Mouse (Mus musculus): Measurements from ENCODE around the gene Gria2.

Gria2 gene

GRCm38 (mm10) chr3:80802596-80803081 lies at the start of gene Gria2:
Gene Gria2 (minus strand): TSS chr3:80802835.
- peak; percentile 92 for DNase-seq

DNA sequence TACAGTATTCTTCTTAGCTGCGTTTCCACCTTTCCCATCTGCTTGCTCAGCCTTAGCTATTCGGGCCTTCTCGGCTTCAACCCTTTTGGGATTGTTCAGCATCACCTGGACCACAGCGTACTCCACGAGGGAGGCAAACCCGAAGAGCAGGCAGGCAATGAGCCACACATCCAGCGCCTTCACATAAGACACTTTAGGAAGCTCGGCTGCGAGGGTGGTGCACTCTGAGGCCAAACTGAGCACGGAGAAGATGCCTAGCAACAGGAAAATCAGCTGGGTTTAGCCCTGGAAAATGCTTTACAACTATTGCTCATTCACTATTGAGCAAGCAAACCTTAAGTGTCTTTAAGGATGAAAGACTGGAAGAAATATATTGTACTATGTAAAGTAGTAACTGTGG lies 48.3 kb upstream of the Gria2 start:
- DNase-seq = no peak

DNA sequence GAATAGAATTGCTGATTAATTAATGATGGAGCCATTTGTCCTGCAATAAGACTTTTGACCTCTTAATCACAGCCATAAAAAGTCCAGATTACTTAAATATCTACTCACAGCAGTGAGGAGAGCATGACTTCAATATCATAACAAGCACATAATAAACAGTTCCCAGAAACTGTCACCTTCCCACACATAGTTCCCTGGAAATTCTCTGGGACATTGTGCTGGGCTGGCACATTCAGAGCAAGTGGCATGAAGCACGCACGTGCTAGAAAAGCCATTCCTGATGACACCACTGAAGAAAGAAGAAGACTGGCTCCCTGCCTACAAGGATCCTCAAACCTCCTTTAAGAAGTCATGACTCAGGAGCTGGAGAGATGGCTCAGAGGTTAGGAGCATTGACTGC lies 43.0 kb upstream of the Gria2 start:
- DNase-seq = no peak

DNA sequence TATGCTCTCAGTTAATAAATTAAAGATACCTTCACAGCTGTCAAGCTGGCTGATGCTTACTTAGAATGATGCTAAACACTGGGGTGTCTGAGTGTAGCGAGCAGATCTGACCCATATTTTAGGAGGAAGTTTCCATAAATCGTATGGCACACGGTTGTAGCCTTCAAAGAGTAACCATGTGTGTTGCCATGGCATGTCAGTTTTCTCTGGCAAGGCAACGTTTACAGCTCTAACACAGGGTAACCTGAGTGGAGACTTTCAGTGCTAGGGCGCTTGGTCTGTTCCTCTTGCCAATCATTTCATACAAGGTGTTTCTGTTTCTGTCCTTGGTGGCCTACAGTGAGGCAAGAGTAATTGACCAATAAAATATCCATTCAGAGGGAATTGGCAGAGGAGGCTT lies 37.2 kb upstream of the Gria2 start:
- no peak for DNase-seq

GRCm38 (mm10) chr3:80837583-80837982 lies 34.9 kb upstream of the Gria2 start:
- DNase-seq = no peak

DNA sequence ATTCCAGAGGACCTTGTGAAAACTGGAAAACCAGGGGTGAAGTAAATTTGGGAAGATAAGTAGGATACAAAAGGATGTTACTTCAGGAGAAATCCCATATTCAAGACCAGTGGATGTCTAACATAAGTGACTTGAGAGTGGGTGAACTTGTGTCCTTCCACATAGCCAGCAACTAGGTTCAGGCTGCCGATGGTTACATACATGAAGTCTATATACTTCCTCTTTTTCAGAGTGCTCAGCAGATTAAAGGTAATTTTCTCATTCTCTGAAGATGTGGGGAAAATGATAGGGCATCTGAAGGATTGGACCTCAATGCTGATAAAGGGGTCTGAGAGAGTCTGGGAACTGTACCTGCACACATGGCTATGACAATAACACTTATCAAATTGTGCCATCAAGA lies 21.3 kb upstream of the Gria2 start:
- DNase-seq = no peak

DNA sequence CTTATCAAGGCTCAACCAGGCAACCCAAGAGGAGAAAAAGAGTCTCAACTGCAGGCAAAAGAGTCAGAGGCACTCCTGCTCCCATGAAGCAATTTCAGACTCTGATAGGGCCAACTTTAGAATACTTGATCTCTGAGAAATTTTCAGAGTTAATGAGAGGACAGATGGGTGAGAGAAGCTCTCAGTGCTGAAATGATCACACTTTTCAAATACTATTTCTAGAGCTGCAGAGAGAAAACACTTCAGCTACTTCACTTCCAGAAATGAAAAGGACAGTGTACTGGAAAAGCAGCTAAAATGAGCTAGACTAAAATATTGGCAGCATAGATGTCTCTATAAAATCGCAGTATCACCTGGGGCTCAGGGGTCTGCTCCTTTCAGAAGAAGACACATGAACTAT lies 16.0 kb upstream of the Gria2 start:
- DNase-seq = no peak

GRCm38 (mm10) chr3:80813734-80814133 lies 11.1 kb upstream of the Gria2 start:
- no peak for DNase-seq

DNA sequence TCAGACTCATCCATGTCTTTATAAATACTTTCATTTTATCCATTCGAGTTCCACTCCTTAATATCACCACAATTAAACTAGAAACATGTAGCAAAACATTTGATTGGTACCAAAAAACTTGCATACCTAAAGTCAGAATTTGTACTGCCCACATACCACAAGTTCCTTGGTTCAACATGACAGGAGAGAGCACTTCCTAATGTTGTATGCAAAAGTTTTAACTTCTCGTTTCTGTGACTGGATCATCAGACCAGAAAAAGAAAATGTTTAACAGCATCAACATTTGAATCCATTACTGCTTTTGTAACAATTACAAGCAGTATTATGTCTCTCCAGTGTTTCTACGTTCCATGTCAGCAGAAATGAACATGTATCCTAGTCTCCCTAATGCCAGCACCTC lies 9.6 kb upstream of the Gria2 start:
- no peak for DNase-seq

- DNase-seq = no peak
Observed at GRCm38 (mm10) chr3:80805327-80805726, 2.7 kb upstream of the Gria2 start.

DNA sequence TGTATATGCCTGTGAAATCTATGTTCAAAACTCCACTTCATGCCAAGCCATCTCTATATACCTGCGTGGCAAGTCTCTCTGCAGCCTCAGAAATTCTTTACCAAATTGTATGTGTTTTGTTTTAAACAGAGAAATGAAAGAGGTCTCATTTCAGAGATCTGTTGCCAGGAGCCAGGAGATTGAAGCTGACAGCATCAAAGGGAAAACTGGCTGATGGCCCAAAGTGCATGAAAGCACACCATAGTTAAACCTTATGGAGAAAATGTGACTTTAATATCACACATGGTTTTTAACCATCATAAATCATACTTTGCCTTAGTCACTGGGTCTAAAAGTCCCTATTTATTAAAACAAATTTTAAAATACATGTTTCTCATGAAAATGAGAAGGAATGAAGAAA lies 1.2 kb upstream of the Gria2 start:
- DNase-seq = peak; percentile 18

DNA sequence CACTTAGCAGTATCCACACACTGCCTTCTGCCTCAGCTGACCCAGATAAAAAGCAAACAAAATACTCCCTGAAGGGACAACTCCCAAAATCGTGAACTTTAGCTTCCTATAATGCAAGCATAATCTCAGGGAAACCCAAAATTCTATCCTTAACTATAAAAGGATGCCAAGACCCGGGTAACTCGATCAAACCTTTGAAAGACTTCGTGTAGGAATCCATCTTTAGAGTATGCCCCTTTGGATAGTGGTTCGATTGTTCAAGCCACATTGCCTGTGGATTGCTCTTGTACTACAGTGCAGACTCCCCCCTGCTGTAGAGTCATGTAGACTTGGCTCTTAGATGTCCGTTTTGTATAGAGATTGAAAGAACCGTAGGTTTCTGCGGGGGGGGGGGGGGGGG lies 576 bp upstream of the Gria2 start:
- DNase-seq = peak; percentile 25

- DNase-seq = no peak
Observed at GRCm38 (mm10) chr3:80801827-80802310, 766 bp downstream of the Gria2 start.

DNA sequence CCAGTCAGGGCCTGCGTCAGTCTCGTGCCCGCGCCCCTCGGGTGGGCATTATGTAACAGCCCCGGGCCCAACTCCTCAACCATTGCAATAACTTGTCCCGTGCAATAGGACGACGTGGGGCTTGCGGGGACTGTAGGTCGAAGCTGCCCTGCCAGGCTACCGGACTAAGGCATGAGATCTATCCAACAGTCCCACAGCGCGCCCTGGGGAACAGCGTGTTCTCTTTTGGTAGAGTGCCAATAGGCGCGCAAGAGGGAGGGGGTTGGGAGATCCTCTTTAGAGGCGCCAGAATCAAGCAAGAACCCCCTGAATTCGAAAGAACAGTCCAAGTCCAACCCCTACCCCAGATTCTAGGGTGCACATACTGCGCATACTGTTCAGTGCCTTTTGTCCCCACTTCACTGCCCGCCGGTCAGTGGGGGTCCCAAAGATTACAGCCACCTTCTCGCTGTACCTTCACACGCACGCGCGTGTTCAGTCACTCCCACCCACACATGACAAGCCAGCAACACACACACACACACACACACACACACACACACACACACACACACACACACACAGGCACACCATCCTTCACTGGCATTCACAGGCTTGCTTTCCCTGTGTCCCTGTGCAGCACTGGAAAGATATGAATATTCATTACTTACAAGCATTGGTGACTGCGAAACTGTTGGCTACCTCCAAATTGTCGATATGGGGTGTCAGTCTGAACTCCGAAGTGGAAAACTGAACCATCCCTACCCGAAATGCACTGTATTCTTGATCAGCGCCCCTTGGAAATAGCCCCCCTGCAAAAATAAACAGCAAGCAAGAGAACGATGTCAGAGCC lies 1.4 kb downstream of the Gria2 start:
- peak; percentile 85 for DNase-seq

DNA sequence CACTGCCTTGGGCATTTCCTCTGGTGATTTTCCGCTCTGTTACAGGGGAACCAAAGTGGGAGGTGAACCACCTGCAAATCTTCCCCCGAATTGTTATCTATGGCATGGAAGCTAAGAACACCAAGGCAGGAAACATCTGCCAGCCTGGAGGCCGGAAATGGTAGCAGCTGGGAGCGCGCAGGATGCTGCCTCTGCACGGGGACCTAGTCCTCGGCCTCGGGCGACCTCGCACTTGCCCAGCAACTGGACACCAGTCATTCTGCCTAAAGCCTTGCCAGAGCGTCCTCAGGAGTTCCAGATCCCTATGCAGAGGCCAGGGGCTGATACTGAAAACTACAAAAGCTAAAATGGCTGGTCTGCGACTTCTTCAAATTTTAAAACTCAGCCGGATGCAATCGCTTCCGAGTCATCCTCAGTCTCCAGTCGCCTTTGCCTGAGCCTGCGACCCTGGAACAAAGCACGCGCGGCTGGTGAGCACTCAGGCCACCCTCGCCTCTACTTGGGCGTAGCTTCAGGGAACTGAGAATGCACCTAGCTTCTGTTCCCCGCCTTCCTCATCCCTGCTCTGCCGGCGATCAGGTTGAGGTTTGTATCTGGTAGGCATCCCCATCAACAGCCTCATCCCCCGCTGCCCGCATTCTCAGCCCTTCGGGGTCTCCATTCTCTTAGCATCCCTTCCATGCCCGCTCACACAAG lies 2.2 kb downstream of the Gria2 start:
- peak; percentile 63 for DNase-seq

DNA sequence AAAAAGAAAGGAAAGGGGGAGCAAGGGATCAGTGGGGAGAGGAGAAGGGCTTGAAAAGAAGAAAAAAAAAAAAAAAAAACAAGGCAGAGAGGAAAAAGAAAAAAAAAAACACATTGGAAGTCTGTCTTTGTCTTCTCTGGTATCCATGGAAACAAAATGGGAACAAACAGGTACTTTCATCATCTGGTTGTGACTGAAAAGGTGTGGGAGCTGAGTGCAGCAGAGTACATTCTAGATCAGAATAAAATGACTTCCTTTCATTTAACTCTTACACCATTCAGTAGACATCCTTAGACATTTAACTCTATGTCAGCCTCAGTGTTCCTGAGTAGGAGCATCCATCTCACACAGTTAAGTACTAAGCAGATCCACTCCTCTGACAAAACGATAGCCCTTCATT lies 4.7 kb downstream of the Gria2 start:
- no peak for DNase-seq

GRCm38 (mm10) chr3:80796764-80797163 lies 5.9 kb downstream of the Gria2 start:
- no peak for DNase-seq

- no peak for DNase-seq
Observed at GRCm38 (mm10) chr3:80795284-80795683, 7.4 kb downstream of the Gria2 start.

GRCm38 (mm10) chr3:80787116-80787744 lies 15.4 kb downstream of the Gria2 start:
- no peak for DNase-seq

- DNase-seq = no peak
Observed at GRCm38 (mm10) chr3:80781144-80781530, 21.5 kb downstream of the Gria2 start.

- no peak for DNase-seq
Observed at GRCm38 (mm10) chr3:80780383-80781143, 22.1 kb downstream of the Gria2 start.

DNA sequence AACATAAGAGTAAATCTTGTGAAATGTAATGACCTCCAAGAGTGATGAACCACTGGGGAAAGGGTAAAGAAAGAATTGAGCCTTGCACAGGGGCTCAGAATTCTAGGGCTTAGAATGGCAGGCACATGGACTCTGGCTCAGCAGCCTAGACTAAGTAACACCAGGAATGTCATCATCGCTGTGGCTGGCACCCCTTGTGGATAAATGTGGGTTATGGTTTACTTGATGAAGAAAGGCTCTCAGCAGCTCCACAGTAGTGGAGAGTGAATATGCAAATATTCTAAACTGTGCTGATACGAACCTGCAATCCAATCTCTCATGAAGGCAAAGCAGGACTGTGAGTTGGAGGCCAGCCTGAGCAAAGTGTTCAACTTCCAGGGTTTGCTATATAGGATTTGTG lies 26.0 kb downstream of the Gria2 start:
- DNase-seq = no peak

DNA sequence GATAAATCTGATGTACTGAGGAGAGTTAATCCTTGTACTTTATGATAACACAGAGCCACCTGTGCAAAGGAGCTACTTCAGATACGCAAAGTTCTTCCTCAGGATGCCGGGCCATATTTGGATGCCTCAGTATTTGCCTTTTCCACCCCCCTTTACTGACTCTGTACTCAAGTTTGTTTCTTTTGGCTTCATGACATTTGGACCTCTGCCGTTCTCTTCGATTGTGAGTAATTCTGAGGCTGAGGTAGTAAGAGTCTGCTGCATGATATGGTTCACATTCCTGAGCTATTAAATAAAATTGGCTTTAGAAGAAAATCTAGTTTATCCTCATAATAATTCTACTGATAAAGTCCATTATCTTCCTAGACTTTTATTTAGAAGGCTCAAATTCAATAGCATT lies 26.7 kb downstream of the Gria2 start:
- no peak for DNase-seq
